Mouse (Mus musculus): Measurements from ENCODE around the gene Gm1113.

The Gm1113 gene

GRCm38 (mm10) chr9:35475394-35475793 is 42.7 kb downstream of the Gm1113 start:
- DNase-seq (ENCODE audit: low spot score) = no peak

- DNase-seq (ENCODE audit: low spot score) = no peak
Measured at GRCm38 (mm10) chr9:35474104-35474724, 43.9 kb downstream of the Gm1113 start.

GRCm38 (mm10) chr9:35468913-35469312 is 49.2 kb downstream of the Gm1113 start:
- no peak for DNase-seq (ENCODE audit: low spot score)

GRCm38 (mm10) chr9:35467264-35467817 is 50.7 kb downstream of the Gm1113 start:
- DNase-seq (ENCODE audit: low spot score) = no peak

- DNase-seq (ENCODE audit: low spot score) = no peak
Measured at GRCm38 (mm10) chr9:35459594-35459993, 58.5 kb downstream of the Gm1113 start.

All from left cerebral cortex, adult 11 months (tissue).